Mouse (Mus musculus) myocyte (in vitro differentiated cells): ENCODE measurements around the gene Tmem254a.
"Not testable (repeated sequence)": the region's sequence is repeated elsewhere in the genome, so short reads cannot be mapped to it uniquely, and the experiment has no call there.

Source experiments
- E2F4 ChIP-seq: IDR thresholded peaks from one replicate; pipeline ENCODE4 v1.6.1; 2011; ENCODE audit warnings: mild to moderate bottlenecking, control low read depth, moderate library complexity; ENCODE audit not compliant: insufficient read depth
- MAX ChIP-seq: IDR thresholded peaks from one replicate; pipeline ENCODE4 v1.6.1; 2011; ENCODE audit warnings: low read depth, mild to moderate bottlenecking, control low read depth
- MYOD1 ChIP-seq, 3 experiments: IDR thresholded peaks; one replicate each; pipeline ENCODE4 v1.6.1; 2011; ENCODE audit warnings: control low read depth in 2 of 3, low read depth in 2 of 3, mild to moderate bottlenecking in 2 of 3, moderate library complexity in 1 of 3; ENCODE audit not compliant: insufficient read length in 2 of 3, control insufficient read depth in 1 of 3
- MYOG ChIP-seq, 3 experiments: IDR thresholded peaks; one replicate each; pipeline ENCODE4 v1.6.1; 2011; ENCODE audit warnings: control low read depth in 2 of 3, low read depth in 2 of 3, mild to moderate bottlenecking in 2 of 3; ENCODE audit not compliant: insufficient read length in 2 of 3, control insufficient read depth in 1 of 3, insufficient read depth in 1 of 3
- POLR2A ChIP-seq: IDR thresholded peaks from one replicate; pipeline ENCODE4 v1.6.1; 2011; ENCODE audit warnings: low read depth, mild to moderate bottlenecking, control low read depth, moderate library complexity; ENCODE audit not compliant: insufficient read length
- REST ChIP-seq: IDR thresholded peaks from one replicate; pipeline ENCODE4 v1.6.1; 2011; ENCODE audit warnings: mild to moderate bottlenecking, control low read depth, moderate library complexity; ENCODE audit not compliant: insufficient read depth, insufficient read length
- SRF ChIP-seq: IDR thresholded peaks from one replicate; pipeline ENCODE4 v1.6.1; 2011; ENCODE audit warnings: low read depth; ENCODE audit not compliant: control insufficient read depth, insufficient read length
- TCF12 ChIP-seq: IDR thresholded peaks from one replicate; pipeline ENCODE4 v1.6.1; 2011; ENCODE audit warnings: mild to moderate bottlenecking, control low read depth; ENCODE audit not compliant: poor library complexity, insufficient read depth, severe bottlenecking

DNA sequence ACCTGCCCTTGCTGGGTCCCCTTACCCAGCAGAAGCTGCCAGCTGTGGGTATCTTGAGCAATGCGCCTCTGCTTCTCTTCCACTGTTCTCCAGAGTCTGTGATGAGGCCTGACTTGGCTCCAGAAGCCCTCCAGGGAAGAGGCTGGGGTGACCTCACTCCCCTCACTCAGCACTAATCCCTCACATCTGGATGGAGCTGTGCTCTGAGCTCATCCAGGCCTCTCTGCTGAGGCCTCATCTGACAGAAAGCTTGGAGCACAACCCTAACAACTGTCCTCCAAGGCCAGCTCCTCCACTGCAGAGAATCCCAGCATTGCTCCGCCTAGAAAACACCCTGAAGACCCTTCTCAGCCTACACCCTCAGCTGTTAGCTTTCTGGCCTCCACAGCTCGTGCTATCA, 32.9 kb downstream of the Tmem254a start:
- not testable (repeated sequence) for TF ChIP-seq POLR2A; TCF12; E2F4; SRF; MYOG (IDR thresholded peaks at IDR 0.05; ENCODE audit: control insufficient read depth in 1 of 3, insufficient read depth in 1 of 3, insufficient read length in 2 of 3, low read depth in 2 of 3); MAX; MYOD1 (IDR thresholded peaks at IDR 0.05; ENCODE audit: control insufficient read depth in 1 of 3, insufficient read length in 2 of 3, low read depth in 2 of 3); REST
